11 mouse cellular contexts compared by ENCODE assay signal in genomic region chr6:99033062-99033461, GRCm38 (mm10).
DNase-seq lines count a peak whose midpoint lies in the region; ATAC-seq lines count a peak whose summit lies in the region.
"Had no signal": no experiment of that assay in that cellular context is flagged by ENCODE, and none has a peak within 500 bp of the region (broad histone marks: within the 10 kb centered on the region; RNA-seq: fewer than 3 reads in every experiment).

No protein-coding gene starts in this region.

- peaks cover 40% of the 10 kb centered on the region for H3K4me1 ChIP-seq in heart, embryonic 10.5 days
- H3K4me1 ChIP-seq in neural tube, embryonic 11.5 days (ENCODE audit: control insufficient read depth, insufficient read depth, low read length): peaks cover 29% of the 10 kb centered on the region

- 0 out of 2 replicates have a peak, but pooled peaks cover 9% of the 10 kb centered on the region for H3K36me3 ChIP-seq in heart, embryonic 10.5 days
- no peaks in the 10 kb centered on the region for H3K36me3 ChIP-seq in neural tube, embryonic 11.5 days (ENCODE audit: control insufficient read depth, insufficient read depth, low read length)
- H3K36me3 ChIP-seq: forebrain, embryonic 10.5 days had no signal

- no peak overlapping the region for H3K4me3 ChIP-seq in heart, embryonic 10.5 days
- no peak overlapping the region for H3K4me3 ChIP-seq in neural tube, embryonic 11.5 days (ENCODE audit: low read depth, low read length)
- H3K4me3 ChIP-seq: forebrain, embryonic 10.5 days; midbrain, embryonic 12.5 days had no signal

- H3K9me3 ChIP-seq in heart, embryonic 10.5 days: no peaks in the 10 kb centered on the region
- no peaks in the 10 kb centered on the region for H3K9me3 ChIP-seq in neural tube, embryonic 11.5 days (ENCODE audit: control insufficient read depth, low read length)
- H3K9me3 ChIP-seq: forebrain, embryonic 10.5 days; midbrain, embryonic 12.5 days had no signal

- DNase-seq in heart, embryonic 10.5 days (ENCODE audit: low spot score): no peak
- no peak for DNase-seq in heart, postnatal 4 days
- peak; percentile 62 for DNase-seq in retina, embryonic 14.5 days (ENCODE audit: low spot score)
- DNase-seq in retina, postnatal 1 day: no peak
- peak; percentile 76 for DNase-seq in embryo, embryonic 10.5 days (ENCODE audit: low spot score)
- DNase-seq in neural tube, embryonic 11.5 days (ENCODE audit: low spot score): peak; percentile 30
- DNase-seq in kidney, adult 11 months: no peak
- DNase-seq: heart, postnatal 36 days had no signal

- ATAC-seq in neural tube, embryonic 11.5 days (ENCODE audit: insufficient read depth, low FRiP score, low TSS enrichment): no peak
- ATAC-seq in erythroid progenitor cell, adult 5-6 weeks (replicated peaks; ENCODE audit: low FRiP score, poor library complexity, severe bottlenecking): no peak

- H3K27ac ChIP-seq in heart, embryonic 10.5 days: peak overlapping the region; percentile 24; the same call in 1 of the 2 replicates
- H3K27ac ChIP-seq in neural tube, embryonic 11.5 days (ENCODE audit: low read depth, low read length): no peak overlapping the region
- H3K27ac ChIP-seq: forebrain, embryonic 10.5 days; midbrain, embryonic 12.5 days had no signal

- H3K27me3 ChIP-seq in heart, embryonic 10.5 days (ENCODE audit: insufficient read depth, poor library complexity, severe bottlenecking): no peaks in the 10 kb centered on the region
- H3K27me3 ChIP-seq in neural tube, embryonic 11.5 days (ENCODE audit: control insufficient read depth, insufficient read depth, low read length): no peaks in the 10 kb centered on the region
- H3K27me3 ChIP-seq: midbrain, embryonic 12.5 days had no signal

- WGBS in heart, embryonic 10.5 days: 40% methylated on average over 6 of the region's 6 CpGs
- 37% methylated on average over 6 of the region's 6 CpGs for WGBS in neural tube, embryonic 11.5 days

- no peak overlapping the region for H3K9ac ChIP-seq in neural tube, embryonic 11.5 days (ENCODE audit: low read length)
- H3K9ac ChIP-seq: midbrain, embryonic 12.5 days had no signal

- H3K4me2 ChIP-seq in neural tube, embryonic 11.5 days (ENCODE audit: low read depth): no peak overlapping the region
- H3K4me2 ChIP-seq: midbrain, embryonic 12.5 days had no signal

Comparison
In these comparisons a context has a peak if more than half of its experiments do, and no peak if none do; other contexts are left out.
1. DNase-seq: peak in retina, embryonic 14.5 days (single experiment), embryo, embryonic 10.5 days (single experiment) and neural tube, embryonic 11.5 days (single experiment); none in heart, embryonic 10.5 days (single experiment), heart, postnatal 4 days (single experiment), retina, postnatal 1 day (single experiment) and kidney, adult 11 months (single experiment).